Mouse (Mus musculus) layer of hippocampus, adult 8-10 months (tissue): Measurements from ENCODE around the gene Hmga1. TPM values are rescaled to one million over a fixed set of nuclear protein-coding genes. Genes with fewer than 3 reads are reported as not detected.

Source experiments
- DNase-seq, 2 experiments: peaks; one replicate each; pipeline ENCODE4 v3.0.0; 2022; ENCODE audit warnings: low spot score in 2 of 2
- total RNA-seq, 4 experiments: library from RNA; stranded (reverse); gene quantifications; 2 replicates each; pipeline ENCODE4 v1.2.4; 2022

The Hmga1 gene
- total RNA-seq, result 10 to 100 TPM; 30.4 to 39.8 (median 36.1) TPM

DNA sequence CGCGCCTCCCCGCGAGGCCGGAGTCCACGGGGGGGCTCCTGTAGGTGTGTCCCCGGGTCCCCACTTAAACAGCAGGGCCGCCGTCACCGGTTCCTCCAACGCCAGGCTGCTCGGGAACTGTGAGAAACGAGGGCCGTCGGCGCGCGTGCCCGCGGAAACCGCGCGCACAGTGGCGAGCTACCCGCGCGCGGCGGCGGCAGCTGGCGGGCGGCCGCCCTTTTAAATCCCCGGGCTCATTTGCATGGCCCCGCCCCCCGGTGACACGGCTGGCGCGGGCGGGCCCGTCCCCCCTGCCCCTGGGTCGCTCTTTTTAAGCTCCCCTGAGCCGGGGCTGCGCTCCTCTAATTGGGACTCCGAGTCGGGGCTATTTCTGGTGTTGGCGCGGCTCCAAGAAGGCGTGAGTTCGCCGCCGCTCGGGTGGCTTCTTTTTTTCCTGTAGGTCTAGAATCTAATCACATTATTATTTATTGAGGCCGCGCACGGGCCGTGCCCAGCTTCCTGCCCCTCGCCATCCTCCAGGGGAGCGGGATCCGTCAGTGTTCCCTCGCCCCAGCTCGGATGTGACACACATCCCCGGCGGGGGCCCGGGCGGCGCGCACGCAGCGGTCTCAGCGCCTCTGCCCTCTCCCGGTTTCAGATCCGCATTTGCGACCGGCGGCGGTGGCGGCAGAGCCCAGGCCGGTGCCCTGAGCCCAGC lies at the start of gene Hmga1:
TSS of gene Hmga1 (plus strand) at position 183 of the 697 bp plus-strand sequence.
- DNase-seq, result peak in 1 of 2 experiments; percentile 70

GRCm38 (mm10) chr17:27506871-27507590 lies 49.3 kb upstream of the Hmga1 start:
- no peak for DNase-seq

DNA sequence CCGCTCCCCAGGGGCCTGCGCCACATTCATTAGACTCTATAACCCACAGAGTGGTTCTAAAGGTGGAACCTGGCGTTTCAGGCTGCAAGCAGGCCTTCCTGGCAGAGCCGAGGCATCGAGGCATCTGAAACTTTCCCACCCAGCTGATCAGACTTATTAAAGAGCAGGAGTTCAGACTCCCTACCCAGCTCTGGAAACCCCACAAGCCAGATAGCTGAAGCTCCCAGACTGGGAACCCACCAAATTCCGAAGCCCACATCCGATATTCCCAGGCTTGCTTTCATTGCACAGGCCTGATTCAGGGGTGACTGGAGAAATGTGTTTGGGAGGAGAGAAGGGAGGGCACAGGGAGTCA lies 48.7 kb upstream of the Hmga1 start:
- no peak for DNase-seq

DNA sequence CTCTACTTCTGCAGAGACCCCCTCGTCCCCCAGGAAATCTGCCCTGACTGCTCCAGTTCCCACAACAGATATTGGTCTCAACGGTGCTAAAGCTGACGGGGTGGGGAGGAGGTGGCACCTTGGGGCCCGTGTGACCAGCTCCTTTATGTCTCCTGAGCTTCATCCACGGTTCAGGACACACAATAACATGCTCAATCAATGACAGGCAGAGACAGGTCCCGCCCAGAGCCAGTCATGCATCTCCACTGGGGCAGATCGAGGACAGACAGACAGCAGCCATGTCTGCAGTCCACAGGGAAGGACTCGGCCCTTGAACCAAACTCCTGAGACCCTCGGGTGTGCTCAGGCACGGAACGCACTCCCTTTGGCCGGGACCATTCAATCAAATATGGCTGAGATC lies 48.3 kb upstream of the Hmga1 start:
- DNase-seq, result no peak

DNA sequence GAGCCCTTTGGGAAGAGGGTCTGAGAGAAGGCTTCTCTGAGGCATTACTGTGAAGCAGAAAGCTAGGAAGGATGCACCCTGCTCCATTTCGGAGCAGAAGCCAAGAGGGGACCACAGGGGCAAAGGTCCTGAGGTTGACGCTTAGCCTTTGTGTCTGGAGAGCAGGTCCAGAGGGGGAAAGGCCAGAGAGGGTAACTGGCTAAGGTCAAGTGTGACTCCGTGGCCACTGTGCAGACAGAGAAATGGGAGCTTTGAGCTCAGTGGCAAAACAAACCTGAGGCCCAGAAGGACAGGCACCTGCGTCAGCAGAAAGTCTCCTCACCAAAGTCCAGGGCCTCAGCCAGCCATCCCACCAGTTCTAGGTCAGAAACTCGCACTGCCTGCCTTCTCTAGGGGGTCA lies 47.8 kb upstream of the Hmga1 start:
- no peak for DNase-seq

DNA sequence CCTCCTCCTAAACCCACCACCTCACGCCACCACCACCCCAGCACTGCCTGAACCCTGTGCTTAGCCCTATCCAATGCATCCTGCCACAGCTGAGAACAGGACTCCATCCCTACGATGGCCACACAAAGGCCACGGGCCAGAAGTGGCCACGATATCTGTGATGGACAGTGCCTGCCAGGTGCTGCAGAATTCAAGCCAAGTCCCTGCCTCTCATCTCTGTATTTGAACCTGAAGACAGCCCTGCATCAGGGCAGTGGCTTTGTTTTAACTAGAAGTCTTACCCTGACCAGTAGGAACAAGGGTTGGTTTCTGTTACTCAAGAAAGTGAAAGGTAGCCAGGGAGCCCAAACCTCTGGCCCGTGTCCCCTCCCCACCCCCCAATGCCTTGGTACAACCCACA lies 47.2 kb upstream of the Hmga1 start:
- no peak for DNase-seq

GRCm38 (mm10) chr17:27510258-27511124 lies 45.8 kb upstream of the Hmga1 start:
- DNase-seq, result no peak

DNA sequence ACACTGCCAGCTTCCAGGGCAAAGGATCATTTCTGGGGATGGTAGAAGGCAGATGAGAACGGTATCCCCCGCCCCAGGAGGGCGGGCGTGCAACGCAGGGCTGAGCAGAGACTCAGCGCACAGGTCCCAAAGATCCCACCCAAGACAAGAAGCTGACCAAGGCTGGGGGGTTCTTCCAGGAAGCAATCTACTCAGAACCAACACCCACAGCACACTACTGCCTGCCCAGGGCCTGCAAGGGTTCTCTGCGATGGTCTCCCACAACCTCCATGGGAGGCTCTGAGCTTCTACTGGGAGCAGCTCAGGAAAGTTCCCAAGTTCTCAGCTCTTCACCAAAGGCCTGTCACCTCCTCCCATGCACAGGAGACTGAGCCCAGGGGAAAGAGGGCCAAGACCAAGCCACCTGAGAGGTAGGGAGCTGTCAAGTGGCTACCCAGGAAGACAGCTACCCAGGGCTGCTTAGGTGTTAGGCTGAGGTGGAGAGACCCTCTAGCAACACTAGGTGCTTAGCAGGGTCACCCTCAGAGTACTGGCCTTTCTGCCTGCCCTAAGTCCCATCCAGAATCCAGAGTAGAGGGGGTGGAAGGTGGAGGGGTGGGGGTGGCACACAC lies 45.1 kb upstream of the Hmga1 start:
- DNase-seq, result no peak

GRCm38 (mm10) chr17:27511865-27512618 lies 44.3 kb upstream of the Hmga1 start:
- DNase-seq, result no peak

GRCm38 (mm10) chr17:27512619-27513161 lies 43.6 kb upstream of the Hmga1 start:
- no peak for DNase-seq

DNA sequence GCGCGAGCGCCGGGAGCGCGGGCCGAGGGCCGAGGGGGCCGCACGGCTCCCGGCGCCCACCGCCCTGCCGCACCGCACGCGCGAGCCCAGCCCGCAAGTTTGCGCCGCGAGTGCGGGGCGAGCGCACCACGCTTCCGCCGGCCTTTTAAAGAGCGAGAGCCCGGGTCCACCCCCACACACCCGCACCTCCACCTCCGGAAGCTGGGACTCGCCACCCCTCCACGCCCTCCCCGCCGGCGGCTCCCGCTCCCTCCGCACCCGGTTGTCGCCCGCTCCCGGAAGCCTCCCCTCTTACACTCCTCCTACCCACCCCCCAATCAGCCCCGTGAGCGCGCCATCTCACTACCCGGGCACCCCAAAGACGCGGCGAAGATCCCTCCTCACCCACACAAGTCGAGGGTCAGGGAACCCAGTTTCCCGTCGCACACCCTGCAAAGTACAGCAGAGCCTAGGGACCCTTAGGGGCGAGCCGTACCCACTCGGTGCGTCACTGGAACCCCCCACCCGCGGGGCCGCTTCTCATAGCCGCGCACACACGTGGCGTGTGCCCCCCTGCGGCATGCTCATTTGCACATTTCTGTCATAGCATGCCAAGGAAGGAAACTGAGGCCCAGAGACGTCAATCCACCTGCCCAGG lies 42.9 kb upstream of the Hmga1 start:
- DNase-seq, result no peak

GRCm38 (mm10) chr17:27513916-27514762 lies 42.2 kb upstream of the Hmga1 start:
- DNase-seq, result no peak

DNA sequence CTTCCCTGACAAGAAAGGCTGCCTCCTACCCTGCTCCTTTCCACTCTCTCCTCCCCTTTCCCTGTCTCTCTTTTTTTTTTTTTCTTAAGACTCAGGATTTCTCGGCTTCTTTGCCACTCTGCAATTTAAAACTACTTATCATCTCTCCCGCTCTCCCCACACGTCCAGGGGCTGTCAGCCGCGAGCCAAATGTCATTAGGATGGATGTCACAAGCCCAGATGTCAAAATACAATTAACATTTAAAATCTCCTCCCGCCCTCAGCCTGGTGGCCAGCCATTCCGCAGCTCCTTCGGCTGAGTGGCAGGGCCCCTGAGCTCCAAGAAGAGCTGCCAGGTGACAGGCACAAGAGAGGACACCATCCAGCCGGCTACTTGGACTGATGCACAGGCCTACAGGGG lies 38.0 kb upstream of the Hmga1 start:
- DNase-seq, result no peak

- no peak for DNase-seq
Measured at GRCm38 (mm10) chr17:27518700-27519595, 37.3 kb upstream of the Hmga1 start.

DNA sequence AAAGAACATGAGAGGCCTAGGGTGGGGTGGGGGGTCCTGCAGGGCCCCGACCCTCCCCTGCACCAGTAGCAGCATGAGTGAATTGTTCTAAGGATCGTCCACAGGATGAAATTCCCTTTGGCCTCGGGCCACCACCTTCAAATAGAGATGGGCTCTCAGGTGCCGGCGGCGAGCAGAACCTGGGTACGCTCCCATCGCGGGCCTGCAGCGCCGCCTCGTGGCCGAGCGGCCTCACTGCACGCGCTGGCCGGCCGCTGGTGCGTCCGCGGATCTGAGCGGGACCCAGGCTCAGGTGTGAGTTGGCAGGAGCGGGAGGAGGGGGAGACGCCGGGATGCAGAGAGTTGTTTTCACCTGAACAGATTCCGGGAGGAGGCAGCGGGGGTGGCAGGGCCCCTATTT lies 35.7 kb upstream of the Hmga1 start:
- peak in 1 of 2 experiments; percentile 39 for DNase-seq

DNA sequence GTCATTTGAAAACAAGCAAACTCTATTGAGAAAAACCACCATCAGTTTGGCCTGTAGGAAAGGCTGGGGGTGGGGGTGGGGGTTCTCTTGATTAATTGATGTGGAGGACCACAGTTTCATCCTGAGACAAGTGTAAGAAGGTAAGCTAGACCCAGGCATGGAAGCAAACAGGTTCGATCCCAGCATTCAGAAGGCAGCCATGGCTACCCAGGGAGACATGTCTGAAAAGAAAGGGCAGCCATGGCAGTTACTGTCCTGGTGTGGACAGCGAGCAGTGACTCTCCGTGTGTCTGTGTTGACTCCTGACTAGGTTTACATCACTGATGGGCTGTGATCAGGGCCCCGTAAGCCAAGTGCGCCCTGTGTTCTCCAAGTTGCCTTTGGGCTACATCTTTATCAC lies 35.0 kb upstream of the Hmga1 start, which contains the start of gene Grm4:
TSS of gene Grm4 (minus strand) at position 101 of the 400 bp plus-strand sequence.
- DNase-seq, result no peak

DNA sequence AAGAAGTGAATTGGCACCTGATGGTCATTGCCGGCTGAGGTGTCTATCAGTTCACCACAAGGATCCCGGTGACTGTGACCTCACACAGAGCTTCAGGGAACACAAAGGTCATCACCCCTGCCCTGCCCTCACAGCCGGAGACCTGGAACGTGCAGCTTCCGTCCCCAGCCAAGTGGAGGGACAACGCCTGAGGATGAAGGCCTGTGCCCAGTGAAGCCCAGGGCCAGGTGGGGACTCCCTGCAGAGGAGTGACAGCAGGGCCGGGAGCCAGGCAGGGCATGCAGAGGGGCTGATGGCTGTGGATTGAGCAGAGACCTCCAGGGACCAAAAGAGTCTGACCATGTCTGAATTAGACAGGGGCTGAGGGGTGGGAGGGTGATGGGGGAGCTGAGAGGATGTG lies 33.2 kb upstream of the Hmga1 start:
- no peak for DNase-seq

- DNase-seq, result no peak
Measured at GRCm38 (mm10) chr17:27527188-27527587, 29.1 kb upstream of the Hmga1 start.
